ENCODE assay signal across 27 mouse cellular contexts in genomic region chr3:126793035-126793964, GRCm38 (mm10).
DNase-seq lines count a peak whose midpoint lies in the region; ATAC-seq and TF ChIP-seq lines count a peak whose summit lies in the region.
"Had no signal": no experiment of that assay in that cellular context is flagged by ENCODE, and none has a peak within 500 bp of the region (broad histone marks: within the 10 kb centered on the region; RNA-seq: fewer than 3 reads in every experiment).

No protein-coding gene starts in this region.

- peak; percentile 67 for TF ChIP-seq EP300 in CH12.LX (IDR thresholded peaks at IDR 0.05; ENCODE audit: low read length)
- 0 out of 2 replicates have a peak, but pooled peaks have one; percentile 11 for TF ChIP-seq EP300 in liver, postnatal 0 days (IDR thresholded peaks at IDR 0.05; ENCODE audit: low read depth)

- H3K36me3 ChIP-seq in hindbrain, embryonic 14.5 days (replicated peaks; ENCODE audit: control insufficient read depth, insufficient read depth): no peaks in the 10 kb centered on the region
- peaks cover 6% of the 10 kb centered on the region for H3K36me3 ChIP-seq in hindbrain, postnatal 0 days (ENCODE audit: insufficient read depth, low read length)
- H3K36me3 ChIP-seq in CH12.LX (replicated peaks in 1 of 2; ENCODE audit: control insufficient read depth in 1 of 2, insufficient read depth in 1 of 2, low read length in 1 of 2): peaks cover 38 to 71% of the 10 kb centered on the region in 2 experiments
- no peaks in the 10 kb centered on the region for H3K36me3 ChIP-seq in limb, embryonic 10.5 days
- H3K36me3 ChIP-seq in liver, postnatal 0 days (replicated peaks; ENCODE audit: insufficient read depth, low read length): no peaks in the 10 kb centered on the region; the same call in 1 of the 2 replicates
- H3K36me3 ChIP-seq: embryonic facial prominence, embryonic 15.5 days; forebrain, embryonic 15.5 days; hindbrain, embryonic 15.5 days; midbrain, embryonic 10.5 days had no signal

- DNase-seq in hindbrain, embryonic 14.5 days (ENCODE audit: low spot score): no peak
- DNase-seq in hindbrain, postnatal 0 days (ENCODE audit: low spot score): no peak
- no peak for DNase-seq in CH12.LX (ENCODE audit: extremely low read depth)
- peak; percentile 33 for DNase-seq in limb, embryonic 10.5 days (ENCODE audit: low spot score)
- DNase-seq in liver, postnatal 0 days: no peak
- no peak for DNase-seq in adrenal gland, adult 2 months
- DNase-seq in adrenal gland, postnatal 36 days: no peak
- no peak for DNase-seq in ovary, postnatal 36 days (ENCODE audit: low spot score)
- DNase-seq: adrenal gland, postnatal 10 days; cerebellum, adult 8-10 months; cerebellum, postnatal 36 days; gastrocnemius, postnatal 25 days; heart, adult 18-20 months; heart, postnatal 14 days; layer of hippocampus, adult 9-11 months; lung, postnatal 36 days; right cerebral cortex, postnatal 4 days; thymus, postnatal 25 days had no signal

- ATAC-seq in hindbrain, embryonic 14.5 days (ENCODE audit: low FRiP score): peak; percentile 34; the same call in 1 of the 2 replicates
- no peak for ATAC-seq in hindbrain, postnatal 0 days
- no peak for ATAC-seq in liver, postnatal 0 days
- ATAC-seq: activated CD4-positive, CD25-positive, alpha-beta regulatory T cell, adult 4 months; forebrain, embryonic 15.5 days; intestine, embryonic 16.5 days; midbrain, embryonic 16.5 days had no signal

- H3K4me1 ChIP-seq in hindbrain, embryonic 14.5 days (replicated peaks; ENCODE audit: control insufficient read depth, insufficient read depth, low read length): no peaks in the 10 kb centered on the region
- H3K4me1 ChIP-seq in hindbrain, postnatal 0 days (ENCODE audit: insufficient read depth, low read length): no peaks in the 10 kb centered on the region
- peaks cover 10 to 32% of the 10 kb centered on the region in 2 experiments; a peak in 3 of 4 replicates for H3K4me1 ChIP-seq in CH12.LX (ENCODE audit: control insufficient read depth in 1 of 2, insufficient read depth in 2 of 2)
- H3K4me1 ChIP-seq in limb, embryonic 10.5 days: no peaks in the 10 kb centered on the region
- no peaks in the 10 kb centered on the region for H3K4me1 ChIP-seq in liver, postnatal 0 days (ENCODE audit: insufficient read depth)
- H3K4me1 ChIP-seq: embryonic facial prominence, embryonic 15.5 days; forebrain, embryonic 15.5 days; hindbrain, embryonic 15.5 days; lung, embryonic 15.5 days; midbrain, embryonic 10.5 days had no signal

- TF ChIP-seq CTCF in hindbrain, postnatal 0 days (IDR thresholded peaks at IDR 0.05; ENCODE audit: low read depth): no peak
- TF ChIP-seq CTCF in CH12.LX (conservative IDR thresholded peaks at IDR 0.05 in 1 of 2, IDR thresholded peaks at IDR 0.05 in 1 of 2; ENCODE audit: low read depth in 2 of 2, low read length in 2 of 2): no peak
- no peak for TF ChIP-seq CTCF in liver, postnatal 0 days (IDR thresholded peaks at IDR 0.05; ENCODE audit: low read depth)

- no peaks in the 10 kb centered on the region for H3K9me3 ChIP-seq in hindbrain, embryonic 14.5 days (ENCODE audit: control insufficient read depth, low read length)
- H3K9me3 ChIP-seq in hindbrain, postnatal 0 days (ENCODE audit: low read length): no peaks in the 10 kb centered on the region
- H3K9me3 ChIP-seq in CH12.LX (replicated peaks; ENCODE audit: low read length): no peaks in the 10 kb centered on the region
- H3K9me3 ChIP-seq in limb, embryonic 10.5 days (replicated peaks): no peaks in the 10 kb centered on the region
- H3K9me3 ChIP-seq in liver, postnatal 0 days (ENCODE audit: low read length): no peaks in the 10 kb centered on the region
- H3K9me3 ChIP-seq: embryonic facial prominence, embryonic 15.5 days; forebrain, embryonic 15.5 days; heart, embryonic 13.5 days; hindbrain, embryonic 15.5 days; lung, embryonic 15.5 days; midbrain, embryonic 10.5 days had no signal

- H3K79me2 ChIP-seq in CH12.LX (replicated peaks; ENCODE audit: control insufficient read depth, extremely low read depth, insufficient read depth, poor library complexity, severe bottlenecking): no peaks in the 10 kb centered on the region; the same call in 1 of the 2 replicates

- H3K9ac ChIP-seq in hindbrain, embryonic 14.5 days: no peak overlapping the region
- H3K9ac ChIP-seq in hindbrain, postnatal 0 days (replicated peaks; ENCODE audit: low read length): no peak overlapping the region
- no peak overlapping the region for H3K9ac ChIP-seq in CH12.LX (ENCODE audit: insufficient read depth, low read depth)
- H3K9ac ChIP-seq in liver, postnatal 0 days (replicated peaks): no peak overlapping the region
- H3K9ac ChIP-seq: embryonic facial prominence, embryonic 15.5 days; forebrain, embryonic 15.5 days; heart, embryonic 13.5 days; hindbrain, embryonic 15.5 days; lung, embryonic 15.5 days had no signal

- no peak for TF ChIP-seq POLR2A in CH12.LX (IDR thresholded peaks at IDR 0.05; ENCODE audit: low read depth, low read length)

- no peak overlapping the region for H3K27ac ChIP-seq in hindbrain, embryonic 14.5 days
- H3K27ac ChIP-seq in hindbrain, postnatal 0 days: no peak overlapping the region
- no peak overlapping the region for H3K27ac ChIP-seq in CH12.LX (ENCODE audit: insufficient read depth, low read depth)
- no peak overlapping the region for H3K27ac ChIP-seq in limb, embryonic 10.5 days
- H3K27ac ChIP-seq in liver, postnatal 0 days (ENCODE audit: low read depth): no peak overlapping the region
- H3K27ac ChIP-seq: embryonic facial prominence, embryonic 15.5 days; forebrain, embryonic 15.5 days; heart, embryonic 13.5 days; hindbrain, embryonic 15.5 days; lung, embryonic 15.5 days; midbrain, embryonic 10.5 days had no signal

- H3K27me3 ChIP-seq in hindbrain, embryonic 14.5 days (ENCODE audit: control insufficient read depth, insufficient read depth, low read length): no peaks in the 10 kb centered on the region
- H3K27me3 ChIP-seq in hindbrain, postnatal 0 days (ENCODE audit: insufficient read depth, low read length): no peaks in the 10 kb centered on the region
- H3K27me3 ChIP-seq in CH12.LX (replicated peaks): no peaks in the 10 kb centered on the region
- H3K27me3 ChIP-seq in limb, embryonic 10.5 days (ENCODE audit: low read depth, poor library complexity, severe bottlenecking): no peaks in the 10 kb centered on the region
- H3K27me3 ChIP-seq in liver, postnatal 0 days (ENCODE audit: insufficient read depth, low read length): no peaks in the 10 kb centered on the region
- H3K27me3 ChIP-seq: embryonic facial prominence, embryonic 15.5 days; forebrain, embryonic 15.5 days; heart, embryonic 13.5 days; hindbrain, embryonic 15.5 days; lung, embryonic 15.5 days had no signal

- no peak overlapping the region for H3K4me2 ChIP-seq in hindbrain, embryonic 14.5 days (replicated peaks)
- H3K4me2 ChIP-seq in hindbrain, postnatal 0 days (ENCODE audit: low read depth, low read length): no peak overlapping the region
- H3K4me2 ChIP-seq in CH12.LX (ENCODE audit: insufficient read depth, low read depth, poor library complexity, severe bottlenecking): no peak overlapping the region
- H3K4me2 ChIP-seq in liver, postnatal 0 days (ENCODE audit: low read depth, low read length): no peak overlapping the region
- H3K4me2 ChIP-seq: embryonic facial prominence, embryonic 15.5 days; forebrain, embryonic 15.5 days; heart, embryonic 13.5 days; hindbrain, embryonic 15.5 days; lung, embryonic 15.5 days had no signal

- WGBS in hindbrain, embryonic 14.5 days: 76% methylated on average over 2 of the region's 2 CpGs
- WGBS in hindbrain, postnatal 0 days: 82% methylated on average over 2 of the region's 2 CpGs
- 83% methylated on average over 2 of the region's 2 CpGs for WGBS in limb, embryonic 10.5 days
- 52% methylated on average over 2 of the region's 2 CpGs for WGBS in liver, postnatal 0 days (ENCODE audit: insufficient replicate concordance)

- in situ Hi-C loops in CH12.LX (cut with MboI; ENCODE audit: low pct_ligation_motif_present, low pct_unique_long_range_greater_than_20kb, low sequenced_read_pairs): no loop called here

- no peak overlapping the region for H3K4me3 ChIP-seq in hindbrain, embryonic 14.5 days (replicated peaks; ENCODE audit: low read length)
- H3K4me3 ChIP-seq in hindbrain, postnatal 0 days (ENCODE audit: low read length): no peak overlapping the region
- no peak overlapping the region for H3K4me3 ChIP-seq in CH12.LX (replicated peaks in 1 of 3; ENCODE audit: low read depth in 2 of 3, low read length in 2 of 3, poor library complexity in 1 of 3)
- H3K4me3 ChIP-seq in limb, embryonic 10.5 days: no peak overlapping the region
- H3K4me3 ChIP-seq in liver, postnatal 0 days (ENCODE audit: low read depth, low read length): no peak overlapping the region
- H3K4me3 ChIP-seq: embryonic facial prominence, embryonic 15.5 days; forebrain, embryonic 15.5 days; heart, embryonic 13.5 days; hindbrain, embryonic 15.5 days; lung, embryonic 15.5 days; midbrain, embryonic 10.5 days had no signal

- dilution Hi-C loops in CH12.LX (cut with MboI; ENCODE audit: extremely low pct_ligation_motif_present, extremely low pct_unique_long_range_greater_than_20kb, low sequenced_read_pairs): no loop called here

- TF ChIP-seq RAD21 in CH12.LX (IDR thresholded peaks at IDR 0.05; ENCODE audit: low read depth, low read length): no peak

TF ChIP-seq in CH12.LX, 34 proteins besides CTCF, POLR2A, EP300 and RAD21 (continues in another document):
- TF ChIP-seq SMC3 (IDR thresholded peaks at IDR 0.05; ENCODE audit: low read depth, low read length) (no peak), ZKSCAN1 (IDR thresholded peaks at IDR 0.05; ENCODE audit: borderline replicate concordance, low read depth, low read length) (no peak), JUN (IDR thresholded peaks at IDR 0.05; ENCODE audit: insufficient read depth, low read depth, low read length) (peak; percentile 39; the same call in 1 of the 2 replicates), IRF4 (IDR thresholded peaks at IDR 0.05; ENCODE audit: low read depth, low read length) (peak; percentile 75), USF2 (conservative IDR thresholded peaks at IDR 0.05; ENCODE audit: low read depth, low read length) (no peak), HCFC1 (IDR thresholded peaks at IDR 0.05; ENCODE audit: low read depth, low read length) (no peak), NRF1 (IDR thresholded peaks at IDR 0.05; ENCODE audit: low read depth, low read length) (no peak), TBP (conservative IDR thresholded peaks at IDR 0.05; ENCODE audit: low read depth, low read length) (no peak), MAFK (IDR thresholded peaks at IDR 0.05; ENCODE audit: insufficient replicate concordance, low read length) (no peak), MEF2A (IDR thresholded peaks at IDR 0.05; ENCODE audit: borderline replicate concordance, low read depth, low read length) (no peak), ZNF384 (IDR thresholded peaks at IDR 0.05; ENCODE audit: low read depth, low read length) (0 out of 2 replicates have a peak, but pooled peaks have one; percentile 18), ELF1 (IDR thresholded peaks at IDR 0.05; ENCODE audit: low read depth, low read length) (no peak), MYC (IDR thresholded peaks at IDR 0.05; ENCODE audit: low read depth, low read length) (peak; percentile 92), ETS1 (conservative IDR thresholded peaks at IDR 0.05; ENCODE audit: low read depth, low read length) (peak; percentile 29; the same call in 1 of the 2 replicates), TCF12 (IDR thresholded peaks at IDR 0.05; ENCODE audit: low read depth, low read length) (no peak)
